Mouse (Mus musculus): Measurements from ENCODE around the gene Troap.
A peak's percentile ranks its signal among the peaks of the same experiment; 100 is the strongest.

GRCm38 (mm10) chr15:99074600-99075333 is 392 bp downstream of the Troap start:
- TF ChIP-seq CTCF (IDR thresholded peaks at IDR 0.05; ENCODE audit: low read depth) (no peak), EP300 (optimal IDR thresholded peaks at IDR 0.05) (peak; percentile 96)

All from stomach, postnatal 0 days (tissue).